Mouse (Mus musculus) cortical plate, adult 2 months (tissue): Measurements from ENCODE around the gene Batf2.
A peak's percentile ranks its signal among the peaks of the same experiment; 100 is the strongest.

Experiments
- CTCF ChIP-seq: fragments of 200-500 bp; IDR thresholded peaks from 2 replicates; pipeline ENCODE4 v1.5.1; 2011; ENCODE audit warnings: mild to moderate bottlenecking, control low read depth, low read length; ENCODE audit not compliant: insufficient read depth; ENCODE audit errors: extremely low read depth
- POLR2A ChIP-seq: fragments of 200-500 bp; IDR thresholded peaks from 2 replicates; pipeline ENCODE4 v1.6.1; 2011; ENCODE audit warnings: mild to moderate bottlenecking, low read length, control low read depth; ENCODE audit not compliant: insufficient read depth; ENCODE audit errors: extremely low read depth

- TF ChIP-seq CTCF, result 0 out of 2 replicates have a peak, but pooled peaks have one; percentile 3
- no peak for TF ChIP-seq POLR2A
Measured at GRCm38 (mm10) chr19:6156372-6156771, 15.6 kb downstream of the Batf2 start.
